In genomic region chr9:83727462-83728189, GRCm38 (mm10) we compare ENCODE assay signal across 8 mouse cellular contexts.
DNase-seq lines count a peak whose midpoint lies in the region; ATAC-seq lines count a peak whose summit lies in the region.

No protein-coding gene starts in this region.

- H3K27ac ChIP-seq in heart, embryonic 15.5 days, result no peak overlapping the region
- no peak overlapping the region for H3K27ac ChIP-seq in liver, embryonic 13.5 days

- H3K4me2 ChIP-seq in heart, embryonic 15.5 days, result peak overlapping the region; percentile 69
- H3K4me2 ChIP-seq in liver, embryonic 13.5 days, result peak overlapping the region; percentile 54

- H3K9ac ChIP-seq in heart, embryonic 15.5 days, result peak overlapping the region; percentile 3; the same call in 1 of the 2 replicates
- H3K9ac ChIP-seq in liver, embryonic 13.5 days, result no peak overlapping the region

- no peaks in the 10 kb centered on the region for H3K9me3 ChIP-seq in heart, embryonic 15.5 days (replicated peaks)
- no peaks in the 10 kb centered on the region for H3K9me3 ChIP-seq in liver, embryonic 13.5 days (replicated peaks)

- H3K4me1 ChIP-seq in heart, embryonic 15.5 days (replicated peaks), result peaks cover 4% of the 10 kb centered on the region
- H3K4me1 ChIP-seq in liver, embryonic 13.5 days (replicated peaks), result no peaks in the 10 kb centered on the region; the same call in 1 of the 2 replicates

- 0 out of 2 replicates have a peak, but pooled peaks have one; percentile 57 for ATAC-seq in erythroid progenitor cell, adult 5-6 weeks (replicated peaks; ENCODE audit: low FRiP score, poor library complexity, severe bottlenecking)
- ATAC-seq in heart, embryonic 15.5 days (replicated peaks; ENCODE audit: insufficient number of reproducible peaks, insufficient read depth, low FRiP score, low read depth), result no peak
- ATAC-seq in liver, embryonic 13.5 days (ENCODE audit: low read depth), result peak; percentile 50; the same call in 1 of the 2 replicates

- no peaks in the 10 kb centered on the region for H3K36me3 ChIP-seq in heart, embryonic 15.5 days
- no peaks in the 10 kb centered on the region for H3K36me3 ChIP-seq in liver, embryonic 13.5 days

- H3K4me3 ChIP-seq in heart, embryonic 15.5 days, result peak overlapping the region; percentile 41
- peak overlapping the region; percentile 19; the same call in 1 of the 2 replicates for H3K4me3 ChIP-seq in liver, embryonic 13.5 days (replicated peaks)

- peak; percentile 82 for DNase-seq in ES-CJ7 (ENCODE audit: low read depth, low spot score)
- peak; percentile 45 for DNase-seq in brain, embryonic 18.5 days (ENCODE audit: low read depth, low spot score)
- DNase-seq in kidney, postnatal 14 days, result peak; percentile 81
- DNase-seq in liver, embryonic 13.5 days, result peak; percentile 4
- DNase-seq in neural tube, embryonic 10.5 days (ENCODE audit: extremely low spot score, low spot score), result peak; percentile 67
- DNase-seq in testis, postnatal 14 days (ENCODE audit: low spot score), result peak; percentile 65

- H3K27me3 ChIP-seq in heart, embryonic 15.5 days, result no peaks in the 10 kb centered on the region
- H3K27me3 ChIP-seq in liver, embryonic 13.5 days, result no peaks in the 10 kb centered on the region

- WGBS in heart, embryonic 15.5 days, result 9% methylated on average over 14 of the region's 14 CpGs
- 8% methylated on average over 14 of the region's 14 CpGs for WGBS in liver, embryonic 13.5 days (ENCODE audit: insufficient replicate concordance)

Comparison
In these comparisons a context has a peak if more than half of its experiments do, and no peak if none do; other contexts are left out.
1. DNase-seq: peak in every context shown above with its lines; median percentile 82 in ES-CJ7; 81 in kidney, postnatal 14 days; 67 in neural tube, embryonic 10.5 days; 65 in testis, postnatal 14 days; 45 in brain, embryonic 18.5 days; 4 in liver, embryonic 13.5 days.